Mouse (Mus musculus): Measurements from ENCODE around the gene Pwwp2a. TPM values are rescaled to one million over a fixed set of nuclear protein-coding genes. Genes with fewer than 3 reads are reported as not detected.

Gene Pwwp2a
- polyA plus RNA-seq (2015; fragmentation: Nextera tagmentation; extraction: Ambion mirVana) = 25.5 and 27.1 TPM in 2 replicates

DNA sequence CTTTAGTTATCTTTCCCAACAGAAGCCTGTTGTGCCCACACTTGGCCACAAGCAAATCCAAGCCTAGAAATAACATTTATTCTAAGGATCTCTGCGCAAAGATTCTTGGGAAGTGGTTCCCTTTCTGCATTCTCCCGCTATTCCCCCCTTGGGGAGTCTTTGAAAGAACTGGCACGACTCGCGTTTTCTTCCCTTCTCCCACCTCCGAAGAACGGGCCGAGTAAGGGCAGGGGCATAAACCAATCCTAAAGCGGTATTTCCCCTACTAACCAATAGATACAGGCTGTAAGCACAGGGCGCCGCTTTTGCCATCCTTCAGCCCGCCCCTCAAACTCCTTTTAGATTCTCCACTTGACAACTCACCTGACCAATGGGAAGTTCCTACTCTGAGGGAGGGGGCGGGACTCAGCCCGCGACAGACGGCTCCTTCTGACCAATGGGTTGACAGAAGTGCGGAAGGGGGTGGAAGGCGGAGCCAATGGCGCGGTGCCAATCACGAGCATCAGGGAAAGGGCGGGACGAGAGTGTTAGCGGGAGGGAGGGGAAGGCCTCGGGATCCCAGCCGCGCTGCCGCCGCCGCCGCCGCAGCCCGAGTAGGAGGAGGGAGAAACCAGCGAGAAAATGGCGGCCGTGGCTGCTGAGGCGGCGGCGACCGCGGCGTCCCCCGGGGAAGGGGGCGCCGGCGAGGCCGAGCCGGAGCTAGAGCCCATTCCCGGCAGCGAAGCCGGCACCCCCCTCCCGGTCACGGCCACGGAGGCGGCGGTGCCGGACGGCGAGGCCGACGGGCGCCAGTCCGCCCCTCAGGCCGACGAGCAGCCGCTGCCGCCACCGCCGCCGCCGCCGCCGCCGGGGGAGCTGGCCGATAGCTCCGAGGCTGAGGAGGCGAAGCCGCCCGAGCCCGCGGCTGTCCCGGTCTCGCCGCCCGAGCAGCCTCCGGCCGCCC lies at the start of gene Pwwp2a:
Pwwp2a (plus strand) TSS at position 527 of the 943 bp plus-strand sequence.

DNA sequence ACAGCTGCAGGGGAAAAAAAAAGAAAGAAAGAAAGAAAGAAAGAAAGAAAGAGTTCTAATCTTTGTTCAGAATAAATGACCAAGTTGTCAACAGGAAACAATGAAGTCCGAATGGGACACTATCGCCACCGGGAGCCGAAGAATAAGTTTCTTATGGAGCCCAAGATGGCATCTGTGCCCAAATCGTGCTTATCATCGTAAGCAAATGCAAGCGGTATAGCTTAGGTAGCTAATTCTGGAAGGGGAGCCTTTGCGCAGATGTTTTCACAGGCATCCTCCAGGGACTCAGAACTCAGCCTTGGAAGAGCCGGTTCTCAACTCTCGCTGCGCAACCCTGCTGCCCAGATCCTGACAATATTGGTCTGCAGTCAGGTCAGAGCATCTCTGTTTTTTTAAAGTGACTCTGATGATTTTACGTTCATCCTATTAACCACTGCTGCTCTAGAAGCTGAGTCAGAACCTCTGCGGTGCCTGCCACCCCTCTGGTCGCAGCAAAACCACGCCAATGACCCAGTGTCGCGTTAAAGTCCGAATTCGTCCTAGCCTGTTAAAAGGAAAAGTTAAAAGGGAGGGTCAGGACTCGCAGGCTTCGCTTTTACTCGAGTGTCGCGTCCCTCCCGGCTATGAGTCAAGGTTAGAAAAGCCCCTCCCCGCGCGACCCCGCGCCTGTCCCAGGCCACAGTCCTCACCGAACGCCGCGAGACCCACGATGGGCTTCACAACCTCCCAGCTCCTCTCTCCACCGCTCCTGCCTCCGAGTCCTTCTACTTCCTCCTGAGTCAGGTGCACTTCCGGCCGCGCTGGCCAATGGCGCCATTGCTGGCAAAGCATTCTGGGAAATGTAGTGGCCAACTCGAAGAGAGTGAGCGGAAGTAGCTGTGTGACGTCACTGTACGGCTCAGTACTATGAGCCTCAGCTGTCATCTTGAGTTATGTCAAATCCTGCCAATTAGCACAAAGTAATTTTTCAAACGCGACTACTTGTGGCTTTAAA lies 65.7 kb downstream of the Pwwp2a start, which contains the start of gene Ttc1:
Ttc1 (minus strand) TSS at position 776 of the 994 bp plus-strand sequence.

Other genes starting within 250 kb of the Pwwp2a start
- gene Slu7, start 248.3 kb upstream of the Pwwp2a start, polyA plus RNA-seq (2015; fragmentation: Nextera tagmentation; extraction: Ambion mirVana) = 44.3 and 47.1 TPM in 2 replicates
- gene C1qtnf2, start 207.7 kb upstream of the Pwwp2a start, polyA plus RNA-seq (2015; fragmentation: Nextera tagmentation; extraction: Ambion mirVana) = 20.6 and 24.6 TPM in 2 replicates
- 3.7 and 4.1 TPM in 2 replicates for gene Ccnjl, start 153.2 kb upstream of the Pwwp2a start, polyA plus RNA-seq (2015; fragmentation: Nextera tagmentation; extraction: Ambion mirVana)
- 1.8 and 2.3 TPM in 2 replicates for gene 4933415A04Rik, start 95.0 kb upstream of the Pwwp2a start, polyA plus RNA-seq (2015; fragmentation: Nextera tagmentation; extraction: Ambion mirVana)
- gene Fabp6, start 80.5 kb upstream of the Pwwp2a start, polyA plus RNA-seq (2015; fragmentation: Nextera tagmentation; extraction: Ambion mirVana) = not detected in 2 replicates
- gene Ttc1, start 66.0 kb downstream of the Pwwp2a start, polyA plus RNA-seq (2015; fragmentation: Nextera tagmentation; extraction: Ambion mirVana) = 75.6 and 81.4 TPM in 2 replicates
- 25.7 and 28.7 TPM in 2 replicates for gene Adra1b, start 219.2 kb downstream of the Pwwp2a start, polyA plus RNA-seq (2015; fragmentation: Nextera tagmentation; extraction: Ambion mirVana)